Mouse (Mus musculus) kidney, postnatal 14 days (tissue): ENCODE measurements at regions not wholly inside any gene's neighbourhood (a gene's known extent, or its start where the extent isn't known, plus 50 kb on each side); places are given as distances from the start of the nearest gene placed in this dataset.

ENCODE experiments used
- DNase-seq: peaks from one replicate; pipeline ENCODE4 v3.0.0; 2022; ENCODE audit warnings: mixed read lengths

DNA sequence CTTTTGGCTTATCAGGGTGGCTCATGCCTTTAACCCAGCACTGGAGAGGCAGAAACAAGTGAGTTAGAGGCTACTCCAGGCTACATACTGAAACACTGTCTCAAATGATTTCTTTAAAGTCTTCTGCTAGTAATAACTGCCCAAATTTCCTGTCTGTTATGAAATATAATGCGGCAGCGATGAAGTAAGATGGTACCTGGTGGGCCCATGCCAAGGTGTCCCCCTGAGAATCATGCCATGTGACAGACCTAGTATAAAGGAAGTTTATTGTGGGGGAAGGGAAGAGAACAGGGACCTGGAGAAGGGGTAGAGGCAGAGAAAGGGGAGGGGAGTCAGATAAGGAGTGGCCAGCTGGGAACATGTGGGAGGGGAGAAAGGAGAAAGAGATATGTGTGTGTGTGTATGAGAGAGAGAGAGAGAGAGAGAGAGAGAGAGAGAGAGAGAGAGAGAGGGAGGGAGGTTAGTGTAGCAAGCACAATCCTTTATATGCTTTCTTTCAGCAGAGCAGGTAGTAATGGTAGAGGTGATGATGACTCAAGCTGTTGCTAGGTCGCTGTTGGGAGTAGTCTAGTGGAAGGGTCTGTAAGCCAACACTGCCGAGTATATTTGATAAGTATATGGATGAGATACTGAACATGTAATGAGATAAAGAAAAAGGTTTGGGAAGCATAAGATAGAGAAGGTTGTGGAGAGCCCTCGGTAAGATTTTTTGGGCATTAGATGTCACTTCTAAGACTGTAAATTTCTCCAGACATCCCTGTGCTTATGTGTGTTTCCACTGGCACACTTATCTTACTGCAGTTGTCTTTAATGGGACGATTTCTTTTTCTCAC, 71.1 kb upstream of the Dph5 start:
- no peak for DNase-seq

DNA sequence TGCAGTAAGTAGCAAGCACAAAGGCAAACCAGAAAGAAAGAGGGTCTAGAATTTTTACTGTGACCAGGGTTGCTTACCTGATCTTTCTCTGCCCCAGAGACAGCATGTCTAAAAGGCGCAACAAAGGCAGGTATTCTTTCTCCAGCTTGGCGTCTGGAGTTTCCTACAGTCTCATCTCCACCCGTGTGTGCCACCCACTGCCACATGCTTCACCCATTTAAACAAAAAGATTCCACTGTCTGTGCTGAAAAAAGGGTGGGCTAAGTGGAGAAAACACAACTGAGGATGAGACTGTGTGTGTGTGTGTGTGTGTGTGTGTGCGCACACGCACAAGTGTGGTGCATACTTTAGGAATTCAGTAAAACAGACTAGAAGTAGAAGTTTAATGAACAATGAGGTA, 69.9 kb upstream of the Dph5 start:
- DNase-seq: no peak

DNA sequence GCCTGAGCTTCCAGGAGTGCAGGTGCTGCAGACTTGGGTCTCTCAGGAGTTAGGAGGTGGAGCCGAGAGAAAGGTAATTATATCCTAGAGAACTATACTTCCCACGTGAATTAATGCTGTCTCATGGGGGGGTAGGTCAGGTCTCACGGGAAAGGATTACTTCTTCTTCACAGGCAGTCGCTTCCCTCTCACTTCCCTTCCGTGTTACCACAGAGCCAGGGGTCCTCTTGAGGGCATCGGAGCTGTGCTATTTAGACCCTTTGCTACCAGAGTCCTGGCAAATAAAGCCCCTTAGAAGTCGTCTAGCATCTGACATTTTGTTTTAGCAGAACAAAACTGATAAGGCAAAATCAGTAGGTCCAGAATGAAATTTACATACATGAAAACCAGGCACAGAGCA, 68.9 kb upstream of the Dph5 start:
- no peak for DNase-seq

DNA sequence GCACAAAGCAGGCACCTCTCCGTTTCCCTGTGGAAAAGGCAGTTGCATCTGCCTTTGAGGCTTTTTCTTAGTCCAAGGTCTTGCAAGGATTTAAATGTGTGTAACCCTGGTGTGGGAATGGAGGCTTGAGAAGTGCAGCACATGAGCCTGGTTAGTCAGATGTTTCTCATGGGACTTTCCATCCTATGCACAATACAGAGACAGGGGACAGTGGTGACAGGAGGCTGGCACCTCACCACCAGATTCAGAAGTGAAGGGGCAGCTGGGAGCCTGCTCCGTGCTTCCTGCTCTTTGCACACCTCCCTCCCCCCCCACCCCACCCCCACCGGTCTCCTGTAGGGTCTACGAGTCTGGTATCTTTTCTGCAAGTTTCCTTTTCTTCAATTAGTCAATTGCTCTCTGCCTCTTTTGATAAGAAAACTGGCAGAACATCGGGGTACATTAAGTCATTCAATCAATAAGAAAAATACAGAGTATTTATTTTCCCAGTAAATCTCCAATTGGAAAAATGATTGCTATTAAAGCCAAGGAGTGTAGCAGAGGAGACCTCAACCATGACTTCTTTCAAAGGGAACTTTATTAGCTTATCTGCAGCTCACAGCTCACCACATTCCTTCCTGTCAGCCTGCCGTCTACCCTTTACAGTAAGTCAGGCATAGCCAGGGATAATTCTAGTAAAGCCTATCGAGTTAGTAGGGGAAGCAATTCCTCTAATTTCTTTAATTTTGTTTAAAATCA, 68.1 kb upstream of the Dph5 start:
- no peak for DNase-seq

DNA sequence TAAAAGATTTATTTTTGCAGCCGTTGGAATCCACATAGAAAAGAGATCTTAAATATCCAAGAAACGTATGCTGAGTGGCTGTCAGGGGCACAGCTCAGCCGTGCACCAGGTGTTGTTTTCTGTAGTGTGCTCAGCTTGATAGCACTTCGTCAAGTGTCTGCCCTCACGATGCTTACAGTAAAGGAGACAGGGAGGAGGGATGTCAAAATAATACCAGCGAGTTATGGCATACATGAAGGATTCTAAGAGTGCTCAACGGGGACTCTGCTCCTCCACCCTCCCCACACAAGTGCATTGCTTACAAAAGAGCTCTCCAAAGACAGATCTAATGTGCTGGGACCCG, 67.5 kb upstream of the Dph5 start:
- no peak for DNase-seq

DNA sequence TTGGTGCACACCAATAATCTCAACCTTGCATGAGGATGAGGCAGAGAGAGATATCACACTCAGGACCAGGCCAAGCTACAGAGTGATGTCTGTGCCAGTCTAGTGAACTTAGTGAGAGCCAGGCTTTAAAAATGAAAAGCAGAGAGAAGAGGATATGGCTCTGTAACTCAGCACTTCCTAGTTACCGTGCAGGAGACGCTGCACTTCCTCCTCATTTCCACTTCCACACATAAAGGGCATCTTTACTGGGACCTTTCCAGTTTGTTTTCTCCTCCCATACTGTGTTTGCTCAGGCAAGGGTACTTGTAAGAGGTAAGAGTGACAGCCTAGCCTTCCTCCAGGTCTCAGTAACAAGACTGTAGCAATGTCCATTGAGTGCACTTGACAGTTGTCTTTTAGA, 66.0 kb upstream of the Dph5 start:
- DNase-seq: no peak

DNA sequence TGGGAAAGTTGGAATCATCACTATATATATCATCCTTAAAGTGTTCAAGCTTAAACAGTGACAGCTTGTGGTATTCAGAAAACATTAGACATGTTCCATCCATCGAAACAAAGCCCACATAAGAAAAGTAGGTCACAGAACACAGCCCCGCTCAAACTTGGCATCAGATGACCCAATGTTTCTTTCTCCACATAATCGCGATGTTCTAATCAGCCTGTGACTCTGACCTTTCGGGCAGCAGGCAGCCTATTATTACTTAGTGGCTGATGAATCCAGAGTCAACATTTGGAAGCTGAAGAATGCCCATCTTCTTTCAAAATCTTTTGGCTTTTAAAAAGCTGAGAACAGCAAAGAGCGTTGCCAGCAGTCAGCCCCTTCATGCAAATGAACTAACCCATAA, 65.1 kb upstream of the Dph5 start:
- DNase-seq: no peak

DNA sequence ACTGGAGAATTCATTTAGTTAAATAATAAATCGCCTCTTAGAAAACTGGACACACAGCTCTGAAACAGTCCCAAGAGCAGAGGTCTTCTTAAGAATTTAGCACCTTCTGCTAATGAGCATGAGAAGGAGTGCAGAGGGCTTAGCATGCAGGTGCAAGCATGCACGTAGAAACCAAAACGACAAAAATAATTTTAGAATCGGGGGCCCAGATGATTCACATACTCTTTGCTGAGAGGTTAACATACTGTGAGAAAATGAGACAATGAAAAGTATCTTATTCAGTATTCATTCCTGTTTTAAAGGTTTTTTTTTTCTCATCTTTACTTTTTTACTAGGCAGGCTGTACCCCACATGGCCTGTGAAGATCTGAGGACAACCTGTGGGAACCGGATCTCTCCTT, 63.9 kb upstream of the Dph5 start:
- no peak for DNase-seq

DNA sequence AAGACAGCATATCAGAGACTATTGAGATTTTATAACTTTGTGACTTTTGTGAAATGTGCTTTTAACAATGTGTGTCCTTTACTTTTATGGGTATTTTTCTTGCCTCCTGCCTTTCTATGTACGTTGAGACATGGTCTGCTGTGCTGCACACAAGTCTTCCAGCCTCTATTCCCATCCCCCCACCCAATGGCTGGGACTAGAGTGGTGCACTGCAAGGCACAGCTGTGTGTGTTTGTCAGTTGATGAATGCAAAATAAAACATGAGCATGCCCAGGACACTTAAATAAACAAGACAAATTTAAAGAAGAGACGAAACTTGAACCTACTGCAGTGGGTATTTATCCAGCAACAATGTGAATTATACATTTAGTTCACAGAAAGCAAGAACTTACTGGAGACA, 62.8 kb upstream of the Dph5 start:
- DNase-seq: no peak

DNA sequence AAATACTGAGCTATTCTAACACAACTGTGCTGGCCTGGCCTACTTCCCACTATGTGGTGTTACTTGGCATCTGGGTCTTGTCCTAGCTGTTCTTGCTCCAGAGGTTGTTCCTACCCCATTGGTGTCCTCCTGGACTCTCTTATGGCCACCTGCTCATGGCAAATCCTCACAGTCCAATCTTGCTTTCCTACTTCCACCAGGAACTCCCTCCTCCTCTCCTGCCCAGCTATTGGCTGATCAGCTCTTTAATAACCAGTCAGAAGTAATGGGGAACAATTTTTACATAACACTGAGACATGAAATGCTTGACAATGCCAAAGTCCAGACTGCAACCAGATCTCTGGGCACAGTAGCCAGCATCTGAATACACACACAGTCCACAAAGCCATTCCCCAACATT, 52.3 kb upstream of the Dph5 start:
- DNase-seq: no peak

DNA sequence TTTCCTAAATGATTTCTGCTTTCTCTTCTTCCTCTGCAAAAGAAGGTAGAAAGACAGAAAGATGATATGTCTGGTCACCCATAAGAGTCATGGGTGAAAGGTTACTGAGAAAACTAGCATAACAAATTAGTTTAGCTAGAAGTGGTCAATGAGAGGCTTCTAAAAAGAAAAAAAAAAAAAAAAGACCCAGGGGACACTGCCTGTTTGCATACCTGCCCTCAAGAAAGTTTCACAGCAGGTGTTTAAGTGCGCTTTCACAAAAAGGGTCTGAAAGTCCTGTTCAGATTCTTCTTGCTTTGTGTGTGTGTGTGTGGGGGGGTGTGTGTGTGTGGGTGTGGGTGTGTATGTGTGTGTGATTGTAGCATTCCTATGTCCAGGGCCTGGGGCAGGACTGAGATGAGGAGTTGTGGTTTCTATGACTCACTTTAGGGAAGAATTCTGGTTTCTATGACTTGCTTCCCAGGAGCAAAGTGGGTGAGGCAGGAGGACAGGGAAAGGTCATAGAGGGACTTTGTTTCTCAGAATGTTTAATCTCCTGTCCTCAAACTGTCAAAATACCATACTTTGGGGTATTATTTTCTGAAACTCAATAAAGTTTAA, 49.9 kb upstream of the Dph5 start:
- DNase-seq: no peak
